Mouse (Mus musculus) brain, embryonic 18.5 days (tissue): ENCODE results near the gene Sipa1l1.

Experiments
- DNase-seq: peaks from one replicate; pipeline ENCODE4 v3.0.0-alpha.2; 2012; ENCODE audit warnings: low read depth, low spot score

The Sipa1l1 gene

GRCm38 (mm10) chr12:82247371-82248258 lies 78.5 kb downstream of the Sipa1l1 start:
- no peak for DNase-seq

GRCm38 (mm10) chr12:82248501-82248900 lies 79.4 kb downstream of the Sipa1l1 start:
- no peak for DNase-seq

- DNase-seq: no peak
Observed at GRCm38 (mm10) chr12:82251328-82251727, 82.2 kb downstream of the Sipa1l1 start.

- DNase-seq: no peak
Observed at GRCm38 (mm10) chr12:82254076-82254475, 85.0 kb downstream of the Sipa1l1 start.

GRCm38 (mm10) chr12:82256012-82256411 lies 86.9 kb downstream of the Sipa1l1 start:
- no peak for DNase-seq

GRCm38 (mm10) chr12:82256921-82257500 lies 87.9 kb downstream of the Sipa1l1 start:
- no peak for DNase-seq

GRCm38 (mm10) chr12:82257994-82258785 lies 89.1 kb downstream of the Sipa1l1 start:
- DNase-seq: no peak

- DNase-seq: no peak
Observed at GRCm38 (mm10) chr12:82263443-82263842, 94.3 kb downstream of the Sipa1l1 start.

- DNase-seq: no peak
Observed at GRCm38 (mm10) chr12:82264083-82264851, 95.1 kb downstream of the Sipa1l1 start.

- DNase-seq: no peak
Observed at GRCm38 (mm10) chr12:82265335-82266274, 96.5 kb downstream of the Sipa1l1 start.

GRCm38 (mm10) chr12:82271447-82271846 lies 102.3 kb downstream of the Sipa1l1 start:
- DNase-seq: no peak

GRCm38 (mm10) chr12:82273503-82273902 lies 104.4 kb downstream of the Sipa1l1 start:
- no peak for DNase-seq

GRCm38 (mm10) chr12:82274576-82274975 lies 105.5 kb downstream of the Sipa1l1 start:
- DNase-seq: no peak

GRCm38 (mm10) chr12:82275767-82276166 lies 106.6 kb downstream of the Sipa1l1 start:
- no peak for DNase-seq

GRCm38 (mm10) chr12:82276591-82276990 lies 107.5 kb downstream of the Sipa1l1 start:
- DNase-seq: no peak

GRCm38 (mm10) chr12:82284617-82285016 lies 115.5 kb downstream of the Sipa1l1 start:
- DNase-seq: no peak

GRCm38 (mm10) chr12:82285018-82285417 lies 115.9 kb downstream of the Sipa1l1 start:
- DNase-seq: no peak

- no peak for DNase-seq
Observed at GRCm38 (mm10) chr12:82286068-82286467, 116.9 kb downstream of the Sipa1l1 start.

GRCm38 (mm10) chr12:82286804-82287203 lies 117.7 kb downstream of the Sipa1l1 start:
- no peak for DNase-seq

- no peak for DNase-seq
Observed at GRCm38 (mm10) chr12:82293545-82294247, 124.6 kb downstream of the Sipa1l1 start.
